Mouse (Mus musculus) splenic B cell, adult 2 months (primary cell): ENCODE measurements around the gene Rmdn2.
A peak's percentile ranks its signal among the peaks of the same experiment; 100 is the strongest.

Experiments used
- DNase-seq: peaks from one replicate; pipeline ENCODE4 v3.0.0-alpha.2; 2011; ENCODE audit warnings: low read depth, low spot score
- H3K27me3 ChIP-seq: 2 replicates; pipeline ENCODE4 v1.6.1; 2012; ENCODE audit warnings: mild to moderate bottlenecking, low read length, moderate library complexity, mixed read lengths; ENCODE audit not compliant: control insufficient read depth, poor library complexity, insufficient read depth, severe bottlenecking
- H3K36me3 ChIP-seq: 2 replicates; pipeline ENCODE4 v1.6.1; 2012; ENCODE audit warnings: mild to moderate bottlenecking, low read length, moderate library complexity, mixed read lengths; ENCODE audit not compliant: control insufficient read depth, poor library complexity, insufficient read depth, severe bottlenecking

Gene Rmdn2

GRCm38 (mm10) chr17:79602381-79602780, 9.3 kb upstream of the Rmdn2 start:
- H3K27me3 ChIP-seq = no peaks in the 10 kb centered on the region
- no peak for DNase-seq

GRCm38 (mm10) chr17:79603427-79603826, 8.2 kb upstream of the Rmdn2 start:
- no peak for DNase-seq
- Histone ChIP-seq H3K36me3 (no peaks in the 10 kb centered on the region; the same call in 1 of the 2 replicates), H3K27me3 (no peaks in the 10 kb centered on the region)

More at GRCm38 (mm10) chr17:79602381-79602780, 9.3 kb upstream of the Rmdn2 start:
- H3K36me3 ChIP-seq = no peaks in the 10 kb centered on the region; the same call in 1 of the 2 replicates

GRCm38 (mm10) chr17:79605794-79606193, 5.9 kb upstream of the Rmdn2 start:
- no peak for DNase-seq
- Histone ChIP-seq H3K27me3 (no peaks in the 10 kb centered on the region), H3K36me3 (no peaks in the 10 kb centered on the region; the same call in 1 of the 2 replicates)

DNA sequence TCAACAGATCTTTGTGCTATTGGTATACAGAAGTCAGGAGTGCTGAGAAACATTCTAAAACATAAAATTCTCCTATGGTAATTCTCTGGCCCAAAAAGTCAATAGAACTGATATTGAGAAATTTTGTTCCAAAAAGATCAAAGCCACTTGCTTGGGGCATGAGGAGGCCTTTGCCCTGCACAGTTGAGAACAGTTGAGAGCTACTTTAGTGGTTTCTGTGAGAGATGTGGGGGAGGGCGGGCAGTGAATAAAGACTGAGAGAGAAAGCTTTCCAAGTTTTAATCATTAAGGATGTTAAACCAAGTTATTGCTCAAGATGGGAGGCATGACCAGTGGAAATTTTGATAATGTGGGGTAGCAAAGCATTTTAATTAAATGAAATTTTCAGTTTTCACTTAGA, 2.0 kb upstream of the Rmdn2 start:
- DNase-seq = no peak
- H3K36me3 ChIP-seq = no peaks in the 10 kb centered on the region; the same call in 1 of the 2 replicates

DNA sequence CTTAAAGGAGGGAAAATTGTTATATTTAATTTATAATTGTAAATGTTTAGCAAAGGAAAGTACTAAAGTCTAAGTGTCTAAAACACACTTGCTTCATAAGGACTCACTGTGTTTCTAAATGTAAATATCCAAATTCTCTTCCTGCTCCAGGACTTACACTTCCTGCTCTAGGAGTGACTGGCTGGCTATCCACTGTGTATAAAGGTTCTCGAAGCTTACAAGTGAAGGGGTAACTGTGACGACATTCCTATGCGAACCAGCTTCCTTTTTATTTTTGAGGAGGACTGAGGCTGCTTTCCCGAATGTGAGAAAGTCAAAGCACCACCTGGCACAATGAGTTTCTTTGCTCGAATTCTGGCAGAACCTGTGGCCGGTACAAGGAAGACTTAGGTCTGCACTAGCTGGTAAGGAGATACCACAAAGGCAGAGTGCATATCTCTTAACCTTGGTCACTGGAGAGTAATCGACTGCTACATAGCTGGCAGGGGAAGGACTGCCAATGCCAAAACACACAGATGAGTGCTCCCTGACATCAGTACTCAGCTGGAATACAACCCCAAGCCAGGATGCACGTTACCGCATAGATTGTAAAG, 1.4 kb upstream of the Rmdn2 start:
- DNase-seq = no peak
- Histone ChIP-seq H3K27me3 (no peaks in the 10 kb centered on the region), H3K36me3 (no peaks in the 10 kb centered on the region; the same call in 1 of the 2 replicates)

More for the DNA sequence above, 2.0 kb upstream of the Rmdn2 start:
- no peaks in the 10 kb centered on the region for H3K27me3 ChIP-seq

DNA sequence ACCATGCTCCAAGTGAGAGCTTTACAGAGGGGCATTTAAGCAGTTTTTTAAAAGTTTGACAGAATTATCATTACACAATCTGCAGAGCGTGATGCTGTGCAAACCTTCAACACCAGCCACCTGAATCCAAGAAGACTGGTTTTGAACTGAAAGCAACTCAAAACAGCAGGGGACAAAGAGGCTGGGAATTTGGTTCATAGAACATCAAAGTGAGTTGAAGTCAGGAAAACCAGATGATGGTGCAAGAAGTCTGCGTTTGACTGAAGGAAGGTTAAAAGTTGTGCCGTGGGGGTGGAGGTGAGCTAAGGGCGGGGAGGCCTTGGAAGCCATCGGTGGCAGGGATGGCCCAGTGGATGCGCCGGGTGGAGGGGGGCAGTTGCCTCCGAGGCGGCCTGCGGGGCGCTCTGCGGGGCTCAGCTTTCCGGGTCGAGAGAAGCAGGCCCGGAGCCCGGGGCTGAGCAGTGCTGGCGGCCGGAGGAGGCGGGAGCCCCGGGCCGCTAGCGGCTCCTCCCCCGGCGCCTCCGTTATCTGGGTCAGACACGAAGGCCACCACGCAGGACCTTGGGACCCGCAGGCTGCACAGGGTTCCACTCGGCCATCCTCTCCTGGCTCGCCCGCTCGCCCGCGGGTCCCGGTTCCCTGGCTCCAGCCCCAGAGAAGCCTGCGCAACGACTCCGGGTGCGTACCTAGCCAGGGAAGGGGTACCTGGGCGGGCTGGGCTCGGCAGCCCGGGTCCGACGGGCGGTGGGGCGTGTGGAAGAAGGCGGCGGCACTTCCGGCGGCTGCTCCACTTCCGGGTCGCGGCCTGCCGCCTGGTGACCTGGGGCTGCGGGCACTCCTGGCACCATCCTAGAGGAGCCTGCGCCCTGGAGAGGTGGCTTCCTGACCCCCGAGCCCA, 3.3 kb downstream of the Rmdn2 start:
- Histone ChIP-seq H3K27me3 (no peaks in the 10 kb centered on the region), H3K36me3 (no peaks in the 10 kb centered on the region)
- peak; percentile 58 for DNase-seq

- H3K27me3 ChIP-seq = no peaks in the 10 kb centered on the region
- DNase-seq = no peak
- H3K36me3 ChIP-seq = no peaks in the 10 kb centered on the region
Observed at GRCm38 (mm10) chr17:79615897-79616296, 4.2 kb downstream of the Rmdn2 start.

DNA sequence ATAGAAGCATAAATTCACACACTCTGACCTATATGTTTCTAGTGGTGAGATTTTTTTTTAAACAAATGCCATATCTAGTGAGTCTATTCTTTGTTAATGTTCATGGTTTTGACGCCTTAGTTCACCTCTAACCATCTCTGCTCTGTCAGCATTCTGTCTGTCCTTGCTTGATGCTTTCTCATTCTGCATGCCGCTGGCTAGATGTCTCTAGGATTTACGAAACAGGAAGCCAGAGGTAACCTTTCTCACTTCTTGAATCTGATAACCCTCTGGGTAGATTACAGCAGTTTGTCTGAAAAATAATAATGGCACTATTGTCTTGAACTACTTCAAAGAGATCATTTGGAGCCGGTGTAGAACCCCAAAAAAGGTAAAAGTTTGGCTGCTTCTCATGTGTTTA, 5.0 kb downstream of the Rmdn2 start:
- no peak for DNase-seq
- no peaks in the 10 kb centered on the region for H3K36me3 ChIP-seq
- no peaks in the 10 kb centered on the region for H3K27me3 ChIP-seq

GRCm38 (mm10) chr17:79618455-79618854, 6.8 kb downstream of the Rmdn2 start:
- Histone ChIP-seq H3K36me3 (no peaks in the 10 kb centered on the region), H3K27me3 (no peaks in the 10 kb centered on the region)
- no peak for DNase-seq

GRCm38 (mm10) chr17:79618984-79619383, 7.3 kb downstream of the Rmdn2 start:
- no peaks in the 10 kb centered on the region for H3K36me3 ChIP-seq
- H3K27me3 ChIP-seq = no peaks in the 10 kb centered on the region
- DNase-seq = no peak

- Histone ChIP-seq H3K27me3 (no peaks in the 10 kb centered on the region), H3K36me3 (no peaks in the 10 kb centered on the region)
- no peak for DNase-seq
Observed at GRCm38 (mm10) chr17:79622050-79622449, 10.4 kb downstream of the Rmdn2 start.

- no peaks in the 10 kb centered on the region for H3K27me3 ChIP-seq
- no peaks in the 10 kb centered on the region for H3K36me3 ChIP-seq
- no peak for DNase-seq
Observed at GRCm38 (mm10) chr17:79622574-79622973, 10.9 kb downstream of the Rmdn2 start.

DNA sequence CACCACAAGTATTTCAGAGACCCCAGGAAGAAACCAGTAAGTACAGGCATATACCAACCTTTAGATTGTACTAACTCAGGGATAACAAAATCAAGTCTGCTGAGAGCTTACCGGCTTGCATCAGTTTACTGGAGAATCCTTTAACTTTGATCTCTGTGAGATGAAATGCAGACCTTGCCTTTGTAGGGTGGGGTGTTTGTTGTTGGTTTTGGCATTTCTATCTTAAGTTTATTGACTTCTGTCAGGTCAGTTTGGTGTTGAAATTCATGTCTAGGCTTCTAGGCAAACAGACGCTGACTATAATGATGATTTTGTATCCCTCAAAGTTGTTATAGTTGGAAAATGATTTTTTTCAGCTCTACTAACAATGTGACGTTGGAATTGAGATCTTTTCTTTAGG, 12.2 kb downstream of the Rmdn2 start:
- no peak for DNase-seq
- no peaks in the 10 kb centered on the region for H3K27me3 ChIP-seq
- no peaks in the 10 kb centered on the region for H3K36me3 ChIP-seq

GRCm38 (mm10) chr17:79626241-79626816, 14.7 kb downstream of the Rmdn2 start:
- no peak for DNase-seq
- H3K27me3 ChIP-seq = no peaks in the 10 kb centered on the region
- no peaks in the 10 kb centered on the region for H3K36me3 ChIP-seq

DNA sequence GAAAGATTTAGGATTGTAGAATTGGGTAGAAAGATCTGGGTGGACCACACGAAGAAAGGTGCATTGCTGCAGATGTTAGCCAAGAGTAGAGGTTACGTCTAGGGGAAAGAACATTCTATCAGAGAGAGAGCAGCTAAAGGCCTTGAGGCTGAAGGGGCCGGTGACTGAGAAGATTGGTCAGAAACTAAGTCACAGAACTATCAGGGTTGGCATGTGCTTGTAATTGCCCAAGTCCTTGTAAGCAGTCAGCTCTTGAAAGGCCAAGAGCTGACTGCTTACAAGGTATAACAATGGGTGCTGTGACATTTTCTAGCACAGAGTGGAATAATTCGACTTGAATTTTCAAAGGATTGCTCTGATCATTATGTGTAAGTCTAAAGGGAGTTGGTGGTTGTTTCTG, 38.2 kb downstream of the Rmdn2 start:
- Histone ChIP-seq H3K27me3 (no peaks in the 10 kb centered on the region), H3K36me3 (no peaks in the 10 kb centered on the region)
- no peak for DNase-seq
